Comparison of ENCODE assay signal across 31 mouse cellular contexts in the genomic region with DNA sequence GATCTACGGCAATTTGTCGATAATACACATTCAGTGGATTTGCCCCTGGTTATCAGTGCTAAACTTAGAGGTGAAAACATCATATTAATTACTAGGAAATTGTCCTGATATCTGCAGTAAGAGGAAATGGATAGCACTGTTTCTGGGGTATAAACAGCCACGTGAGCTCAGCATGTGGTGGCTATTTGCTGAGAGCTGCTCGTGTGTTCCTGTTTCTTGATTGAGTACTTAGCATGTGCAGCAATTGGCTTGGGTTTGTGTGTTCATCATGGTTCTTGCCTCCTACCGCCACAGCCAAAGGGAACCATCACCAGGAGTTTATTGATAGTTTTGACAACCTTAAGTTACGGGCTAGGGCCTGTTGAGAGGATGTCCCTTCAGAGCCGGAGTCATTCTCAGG.
"Had no signal": no experiment of that assay in that cellular context is flagged by ENCODE, and none has a peak within 500 bp of the region (broad histone marks: within the 10 kb centered on the region; RNA-seq: fewer than 3 reads in every experiment).

No protein-coding gene starts in this region.

- ATAC-seq: liver, embryonic 12.5 days; liver, postnatal 0 days; lung, postnatal 0 days; midbrain, embryonic 13.5 days; midbrain, embryonic 15.5 days had no signal

- H3K4me1 ChIP-seq: liver, embryonic 12.5 days; liver, embryonic 13.5 days; liver, embryonic 15.5 days; megakaryocyte, embryonic 14.5 days had no signal

- H3K27me3 ChIP-seq: limb, embryonic 12.5 days; limb, embryonic 13.5 days; limb, embryonic 15.5 days; liver, embryonic 12.5 days; liver, embryonic 13.5 days; liver, embryonic 15.5 days; lung, embryonic 15.5 days; midbrain, embryonic 12.5 days; midbrain, embryonic 13.5 days; midbrain, embryonic 15.5 days; neural tube, embryonic 12.5 days; neural tube, embryonic 13.5 days had no signal

- H3K4me3 ChIP-seq: left cerebral cortex, adult 2 months; limb, embryonic 10.5 days; limb, embryonic 12.5 days; limb, embryonic 13.5 days; limb, embryonic 15.5 days; liver, embryonic 12.5 days; liver, embryonic 13.5 days; liver, embryonic 15.5 days; lung, embryonic 15.5 days; megakaryocyte, embryonic 14.5 days; midbrain, embryonic 12.5 days; midbrain, embryonic 13.5 days; midbrain, embryonic 15.5 days; myocyte; neural tube, embryonic 12.5 days; neural tube, embryonic 13.5 days had no signal

- H3K9me3 ChIP-seq: limb, embryonic 10.5 days; limb, embryonic 12.5 days; limb, embryonic 13.5 days; limb, embryonic 15.5 days; liver, embryonic 12.5 days; liver, embryonic 13.5 days; liver, embryonic 15.5 days; lung, embryonic 15.5 days; megakaryocyte, embryonic 14.5 days; midbrain, embryonic 12.5 days; midbrain, embryonic 13.5 days; midbrain, embryonic 15.5 days; neural tube, embryonic 12.5 days; neural tube, embryonic 13.5 days had no signal

- H3K4me2 ChIP-seq: limb, embryonic 12.5 days; limb, embryonic 13.5 days; limb, embryonic 15.5 days; liver, embryonic 11.5 days; liver, embryonic 12.5 days; liver, embryonic 13.5 days; liver, embryonic 15.5 days; lung, embryonic 14.5 days; lung, embryonic 15.5 days; midbrain, embryonic 11.5 days; midbrain, embryonic 12.5 days; midbrain, embryonic 13.5 days; midbrain, embryonic 15.5 days; neural tube, embryonic 12.5 days; neural tube, embryonic 13.5 days had no signal

- H3K9ac ChIP-seq: limb, embryonic 12.5 days; limb, embryonic 13.5 days; limb, embryonic 15.5 days; liver, embryonic 12.5 days; liver, embryonic 13.5 days; liver, embryonic 14.5 days; liver, embryonic 15.5 days; liver, postnatal 0 days; lung, embryonic 14.5 days; lung, embryonic 15.5 days; midbrain, embryonic 12.5 days; midbrain, embryonic 13.5 days; midbrain, embryonic 15.5 days; neural tube, embryonic 12.5 days; neural tube, embryonic 13.5 days had no signal

- H3K27ac ChIP-seq: left cerebral cortex, adult 2 months; limb, embryonic 10.5 days; limb, embryonic 12.5 days; limb, embryonic 13.5 days; limb, embryonic 15.5 days; liver, embryonic 12.5 days; liver, embryonic 13.5 days; liver, embryonic 14.5 days; liver, embryonic 15.5 days; lung, embryonic 15.5 days; macrophage; midbrain, embryonic 12.5 days; midbrain, embryonic 13.5 days; midbrain, embryonic 15.5 days; neural tube, embryonic 12.5 days; neural tube, embryonic 13.5 days had no signal

- DNase-seq: left cerebral cortex, postnatal 4 days; liver; liver, embryonic 13.5 days; liver, postnatal 0 days; lung, adult 18-20 months; lung, adult 2 months; lung, embryonic 14.5 days; lung, postnatal 14 days; lung, postnatal 36 days; lung, postnatal 4 days; midbrain, embryonic 14.5 days had no signal

- H3K36me3 ChIP-seq: limb, embryonic 10.5 days; limb, embryonic 12.5 days; limb, embryonic 13.5 days; limb, embryonic 15.5 days; liver, embryonic 12.5 days; liver, embryonic 13.5 days; liver, embryonic 15.5 days; lung, embryonic 15.5 days; midbrain, embryonic 12.5 days; midbrain, embryonic 13.5 days; midbrain, embryonic 15.5 days; neural tube, embryonic 12.5 days; neural tube, embryonic 13.5 days had no signal
